Mouse (Mus musculus) G1E (cell line): ENCODE data around the gene Dusp6.

Experiments
- CTCF ChIP-seq: IDR thresholded peaks from 2 replicates; pipeline ENCODE4 v1.5.1; 2012; ENCODE audit warnings: low read depth, low read length, inconsistent platforms, mixed read lengths
- GATA1 ChIP-seq: IDR thresholded peaks from 2 replicates; pipeline ENCODE4 v1.6.1; 2012; ENCODE audit warnings: borderline replicate concordance, low read length, inconsistent platforms, mixed read lengths
- GATA2 ChIP-seq: IDR thresholded peaks from 2 replicates; pipeline ENCODE4 v1.6.1; 2012; ENCODE audit warnings: low read depth, low read length, inconsistent platforms, borderline replicate concordance
- POLR2AphosphoS5 ChIP-seq: IDR thresholded peaks from 2 replicates; pipeline ENCODE4 v1.6.1; 2012; ENCODE audit warnings: low read depth, low read length, inconsistent platforms; ENCODE audit not compliant: insufficient replicate concordance
- TAL1 ChIP-seq: conservative IDR thresholded peaks from 2 replicates; pipeline ENCODE4 v1.6.1; 2012; ENCODE audit warnings: low read depth, low read length, inconsistent platforms, mixed read lengths

GRCm38 (mm10) chr10:99238537-99238936 is 24.5 kb upstream of the Dusp6 start:
- no peak for TF ChIP-seq CTCF
- TF ChIP-seq GATA1, result no peak
- TF ChIP-seq TAL1, result no peak
- TF ChIP-seq POLR2AphosphoS5, result no peak
- TF ChIP-seq GATA2, result no peak
